Mouse (Mus musculus): ENCODE results near the gene Fcgr1. TPM values are rescaled to one million over a fixed set of nuclear protein-coding genes. Genes with fewer than 3 reads are reported as not detected.
A peak's percentile ranks its signal among the peaks of the same experiment; 100 is the strongest.
"Not testable (repeated sequence)": the region's sequence is repeated elsewhere in the genome, so short reads cannot be mapped to it uniquely, and the experiment has no call there.

Fcgr1 gene
- polyA plus RNA-seq, 1 experiment from 2014 or later = 1.8 TPM

- no peaks in the 10 kb centered on the region for H3K36me3 ChIP-seq
- H3K9ac ChIP-seq (replicated peaks) = no peak overlapping the region
- H3K27ac ChIP-seq (replicated peaks) = peak overlapping the region; percentile 97
Observed at GRCm38 (mm10) chr3:96243921-96244572, 49.7 kb downstream of the Fcgr1 start.

GRCm38 (mm10) chr3:96240799-96241197 is 53.0 kb downstream of the Fcgr1 start:
- H3K27ac ChIP-seq (replicated peaks) = peak overlapping the region; percentile 82
- WGBS = 71% methylated on average over 9 of the region's 9 CpGs
- no peak for ATAC-seq (ENCODE audit: low FRiP score)
- peaks cover 25% of the 10 kb centered on the region for H3K4me1 ChIP-seq
- H3K27me3 ChIP-seq (replicated peaks) = no peaks in the 10 kb centered on the region
- H3K4me2 ChIP-seq = peak overlapping the region; percentile 58
- 0 out of 2 replicates have a peak overlapping the region, but pooled peaks have one; percentile 24 for H3K9ac ChIP-seq (replicated peaks)
- H3K4me3 ChIP-seq (replicated peaks) = peak overlapping the region; percentile 31; the same call in 1 of the 2 replicates
- H3K36me3 ChIP-seq = no peaks in the 10 kb centered on the region
- no peaks in the 10 kb centered on the region for H3K9me3 ChIP-seq (replicated peaks)

More at GRCm38 (mm10) chr3:96243921-96244572, 49.7 kb downstream of the Fcgr1 start:
- ATAC-seq (ENCODE audit: low FRiP score) = no peak
- WGBS = 86% methylated on average over 7 of the region's 7 CpGs
- Histone ChIP-seq H3K4me3 (replicated peaks) (no peak overlapping the region), H3K9me3 (replicated peaks) (no peaks in the 10 kb centered on the region), H3K4me2 (peak overlapping the region; percentile 56), H3K4me1 (peaks cover 23% of the 10 kb centered on the region), H3K27me3 (replicated peaks) (no peaks in the 10 kb centered on the region)

DNA sequence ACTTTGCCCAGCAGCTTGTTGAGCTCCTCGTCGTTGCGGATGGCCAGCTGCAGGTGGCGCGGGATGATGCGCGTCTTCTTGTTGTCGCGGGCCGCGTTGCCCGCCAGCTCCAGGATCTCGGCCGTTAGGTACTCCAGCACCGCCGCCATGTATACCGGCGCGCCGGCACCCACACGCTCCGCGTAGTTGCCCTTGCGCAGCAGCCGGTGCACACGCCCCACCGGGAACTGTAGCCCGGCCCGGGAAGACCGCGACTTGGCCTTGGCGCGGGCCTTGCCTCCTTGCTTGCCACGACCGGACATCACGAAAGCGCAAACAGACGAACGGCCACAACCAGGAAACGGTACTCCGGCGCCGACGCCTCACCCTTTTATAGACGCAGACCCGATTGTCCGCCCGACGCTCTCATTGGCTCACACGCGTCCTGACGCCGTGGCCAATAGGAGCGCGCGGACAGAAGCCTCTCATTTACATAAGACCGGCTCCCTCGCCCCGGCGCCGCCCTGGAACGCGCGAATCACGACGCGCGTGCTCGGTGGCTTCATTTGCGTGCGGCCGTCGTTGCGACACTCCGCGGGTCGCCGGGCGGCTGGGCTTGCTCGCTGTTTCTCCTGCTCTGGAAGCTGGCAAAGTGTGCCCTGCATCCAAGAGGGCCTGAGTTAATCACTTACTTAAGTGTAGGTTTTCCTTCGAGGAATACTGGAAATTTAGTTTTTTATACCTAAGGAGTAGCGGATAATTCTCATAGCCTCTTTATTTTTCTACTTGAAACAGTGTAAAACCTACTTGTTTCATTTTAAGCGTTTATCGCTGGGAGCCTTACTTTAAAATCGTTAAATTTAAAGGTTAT is 53.6 kb downstream of the Fcgr1 start, which contains the start of gene Hist2h2aa2:
Hist2h2aa2 (minus strand) TSS at position 328 of the 850 bp plus-strand sequence.
- Histone ChIP-seq H3K4me3 (replicated peaks) (peak within 1 kb of the TSS; percentile 35), H3K4me2 (peak within 1 kb of the TSS; percentile 58), H3K9ac (replicated peaks) (0 out of 2 replicates have a peak within 1 kb of the TSS, but pooled peaks have one; percentile 24), H3K4me1 (peaks cover 25% of the 10 kb centered on the region), H3K27ac (replicated peaks) (peak within 1 kb of the TSS; percentile 82)
- WGBS = 3% methylated on average over 35 of the region's 85 CpGs
- not testable (repeated sequence) for H3K27me3 ChIP-seq (replicated peaks); H3K9me3 ChIP-seq (replicated peaks); H3K36me3 ChIP-seq
- ATAC-seq (ENCODE audit: low FRiP score) = peak; percentile 91

DNA sequence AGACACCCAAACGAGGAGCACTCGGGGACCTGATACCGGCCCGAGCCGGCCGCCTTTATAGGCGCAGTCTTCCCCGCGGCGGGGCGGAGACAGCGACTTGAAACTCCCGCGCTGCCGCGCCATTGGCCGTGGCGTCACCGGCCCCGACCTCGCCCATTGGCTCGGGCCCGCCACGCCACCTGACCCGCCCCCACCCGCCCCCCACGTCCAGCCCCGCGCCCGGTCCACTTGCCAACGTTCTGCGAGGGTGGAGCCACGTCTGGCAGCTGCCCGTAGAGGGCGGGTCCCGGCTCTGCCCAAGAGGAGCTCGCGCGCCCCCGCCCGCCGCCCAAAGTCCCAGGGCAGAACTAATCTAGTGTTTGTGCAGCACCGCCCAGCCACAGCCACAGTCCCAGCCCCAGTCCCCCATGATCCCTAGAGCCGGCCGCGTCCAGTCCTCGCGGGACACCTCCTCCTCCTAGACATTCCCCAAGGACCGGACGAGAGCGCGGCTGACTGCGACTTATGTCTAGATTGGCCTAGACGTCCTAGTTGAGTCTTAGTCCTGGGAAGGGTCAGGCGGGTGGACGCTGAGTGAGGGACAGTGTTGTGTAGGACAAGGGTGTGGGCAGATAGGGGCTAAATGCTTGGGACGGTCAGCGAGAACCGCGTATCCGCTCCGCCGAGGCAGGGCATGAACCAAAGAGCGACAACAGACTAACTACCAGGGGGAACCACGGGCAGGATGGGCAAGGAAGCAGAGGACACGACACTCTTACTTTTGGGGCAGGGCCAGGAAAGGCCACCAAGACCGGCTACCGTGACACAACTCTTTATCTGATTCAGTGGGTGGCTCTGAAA is 54.6 kb downstream of the Fcgr1 start, which contains the start of gene Hist2h3c2:
Hist2h3c2 (minus strand) TSS at position 174 of the 840 bp plus-strand sequence.
- H3K4me1 ChIP-seq = peaks cover 19% of the 10 kb centered on the region
- not testable (repeated sequence) for H3K9me3 ChIP-seq (replicated peaks); H3K27me3 ChIP-seq (replicated peaks); H3K36me3 ChIP-seq
- WGBS = 0% methylated on average over 10 of the region's 68 CpGs
- ATAC-seq (ENCODE audit: low FRiP score) = peak; percentile 88
- H3K9ac ChIP-seq (replicated peaks) = 0 out of 2 replicates have a peak within 1 kb of the TSS, but pooled peaks have one; percentile 41
- H3K4me3 ChIP-seq (replicated peaks) = peak within 1 kb of the TSS; percentile 35
- peak within 1 kb of the TSS; percentile 66; the same call in 1 of the 2 replicates for H3K27ac ChIP-seq (replicated peaks)
- H3K4me2 ChIP-seq = peak within 1 kb of the TSS; percentile 48

DNA sequence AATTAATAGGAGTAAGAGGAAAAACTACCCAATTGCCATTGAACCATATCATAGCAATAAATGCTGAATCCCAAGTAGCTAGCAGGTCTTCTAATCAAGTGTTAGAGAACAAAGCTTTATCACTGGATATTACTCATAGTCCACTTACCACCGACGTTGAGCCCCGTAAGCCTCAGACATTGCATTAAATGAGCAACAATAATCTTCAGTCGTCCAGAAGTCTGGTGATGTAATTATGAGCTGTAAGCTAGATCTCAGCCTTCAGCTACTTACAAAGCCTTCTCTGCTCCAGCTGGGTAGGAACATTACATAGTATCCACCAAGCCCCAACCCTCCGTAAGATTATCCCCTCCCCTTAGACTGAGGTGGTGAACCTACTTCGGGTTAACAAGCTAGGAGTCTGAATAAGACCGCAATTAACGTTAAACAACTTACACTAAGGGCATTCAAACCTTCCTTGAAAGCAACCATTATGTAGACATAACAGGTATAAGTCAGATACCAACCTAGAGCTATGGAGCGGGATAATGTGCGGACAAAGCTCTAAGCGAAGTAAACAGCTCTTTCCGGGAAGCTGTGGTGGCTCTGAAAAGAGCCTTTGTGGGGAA is 55.8 kb downstream of the Fcgr1 start:
- Histone ChIP-seq H3K27me3 (replicated peaks) (no peaks in the 10 kb centered on the region), H3K4me2 (peak overlapping the region; percentile 48), H3K27ac (replicated peaks) (no peak overlapping the region), H3K9ac (replicated peaks) (0 out of 2 replicates have a peak overlapping the region, but pooled peaks have one; percentile 41), H3K36me3 (no peaks in the 10 kb centered on the region), H3K4me1 (peaks cover 13% of the 10 kb centered on the region), H3K4me3 (replicated peaks) (peak overlapping the region; percentile 29), H3K9me3 (replicated peaks) (no peaks in the 10 kb centered on the region)
- under 1% methylated on average over 12 of the region's 12 CpGs for WGBS
- ATAC-seq (ENCODE audit: low FRiP score) = no peak

GRCm38 (mm10) chr3:96237335-96237903 is 56.4 kb downstream of the Fcgr1 start:
- 25% methylated on average over 7 of the region's 7 CpGs for WGBS
- H3K9me3 ChIP-seq (replicated peaks) = no peaks in the 10 kb centered on the region
- H3K27me3 ChIP-seq (replicated peaks) = no peaks in the 10 kb centered on the region
- peaks cover 13% of the 10 kb centered on the region for H3K4me1 ChIP-seq
- no peaks in the 10 kb centered on the region for H3K36me3 ChIP-seq
- H3K9ac ChIP-seq (replicated peaks) = no peak overlapping the region
- peak overlapping the region; percentile 48 for H3K4me2 ChIP-seq
- peak overlapping the region; percentile 29 for H3K4me3 ChIP-seq (replicated peaks)
- no peak for ATAC-seq (ENCODE audit: low FRiP score)
- H3K27ac ChIP-seq (replicated peaks) = no peak overlapping the region

DNA sequence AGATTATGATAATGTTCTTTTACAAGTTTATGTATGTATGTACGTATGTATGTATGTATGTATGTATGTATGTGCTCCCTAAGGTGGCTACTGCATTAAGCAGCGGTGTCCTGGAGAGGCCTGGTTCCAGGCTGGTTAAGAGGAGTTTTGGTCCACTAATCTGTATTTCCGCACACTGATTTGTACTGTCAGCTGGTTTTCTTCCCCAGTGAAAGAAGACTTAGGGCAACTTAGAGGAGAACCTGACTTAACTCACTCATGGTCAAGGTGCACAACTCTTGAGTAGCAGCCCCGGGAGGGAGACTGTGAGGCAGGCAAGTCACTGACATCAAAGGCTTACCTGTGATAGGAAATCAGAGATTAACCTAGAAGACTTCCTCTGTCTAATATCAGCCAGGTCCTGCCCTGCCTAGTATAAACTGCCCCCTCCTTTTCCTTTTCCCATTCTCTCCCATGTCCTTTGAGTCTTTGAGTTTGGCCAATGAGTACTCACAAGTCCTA is 56.9 kb downstream of the Fcgr1 start:
- Histone ChIP-seq H3K27me3 (replicated peaks) (no peaks in the 10 kb centered on the region), H3K4me2 (peak overlapping the region; percentile 48), H3K36me3 (no peaks in the 10 kb centered on the region), H3K9me3 (replicated peaks) (no peaks in the 10 kb centered on the region), H3K4me1 (peaks cover 13% of the 10 kb centered on the region), H3K4me3 (replicated peaks) (peak overlapping the region; percentile 29; the same call in 1 of the 2 replicates), H3K9ac (replicated peaks) (no peak overlapping the region), H3K27ac (replicated peaks) (no peak overlapping the region)
- 94% methylated on average over 4 of the region's 4 CpGs for WGBS
- ATAC-seq (ENCODE audit: low FRiP score) = no peak

DNA sequence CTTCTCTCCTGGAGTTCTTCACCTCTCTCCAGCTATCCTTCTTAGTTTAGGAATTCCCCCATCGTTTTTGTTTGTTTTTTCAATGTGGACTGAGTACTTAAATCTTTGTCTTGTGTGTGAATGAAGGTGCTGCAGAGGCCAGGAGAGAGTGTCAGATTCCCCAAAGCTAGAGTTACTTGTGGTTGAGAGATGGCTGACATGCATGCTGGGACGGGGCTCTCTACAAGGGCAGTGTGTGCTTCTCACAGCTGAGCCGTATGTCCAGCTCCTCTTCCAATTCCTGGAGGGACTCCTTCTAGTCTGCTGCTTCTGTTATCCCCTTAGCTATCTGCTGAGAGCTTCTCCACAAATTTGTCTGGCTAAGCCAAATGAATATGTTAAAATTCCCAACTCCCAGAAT is 57.9 kb downstream of the Fcgr1 start:
- WGBS = 75% methylated on average over 3 of the region's 3 CpGs
- H3K36me3 ChIP-seq = no peaks in the 10 kb centered on the region

GRCm38 (mm10) chr3:96234914-96235313 is 58.9 kb downstream of the Fcgr1 start:
- 92% methylated on average over 2 of the region's 2 CpGs for WGBS

More for the DNA sequence above, 57.9 kb downstream of the Fcgr1 start:
- Histone ChIP-seq H3K9ac (replicated peaks) (no peak overlapping the region), H3K4me1 (peaks cover 10% of the 10 kb centered on the region), H3K4me2 (no peak overlapping the region), H3K27me3 (replicated peaks) (no peaks in the 10 kb centered on the region), H3K4me3 (replicated peaks) (no peak overlapping the region), H3K9me3 (replicated peaks) (no peaks in the 10 kb centered on the region), H3K27ac (replicated peaks) (no peak overlapping the region)
- no peak for ATAC-seq (ENCODE audit: low FRiP score)

More at GRCm38 (mm10) chr3:96234914-96235313, 58.9 kb downstream of the Fcgr1 start:
- Histone ChIP-seq H3K36me3 (no peaks in the 10 kb centered on the region), H3K9me3 (replicated peaks) (no peaks in the 10 kb centered on the region), H3K9ac (replicated peaks) (no peak overlapping the region), H3K27ac (replicated peaks) (no peak overlapping the region), H3K4me3 (replicated peaks) (no peak overlapping the region), H3K27me3 (replicated peaks) (no peaks in the 10 kb centered on the region), H3K4me1 (peaks cover 8% of the 10 kb centered on the region), H3K4me2 (no peak overlapping the region)
- no peak for ATAC-seq (ENCODE audit: low FRiP score)
